Mouse (Mus musculus) cortical plate, adult 2 months (tissue): ENCODE measurements at regions not wholly inside any gene's neighbourhood (a gene's known extent, or its start where the extent isn't known, plus 50 kb on each side); places are given as distances from the start of the nearest gene placed in this dataset.

Experiments used
- CTCF ChIP-seq: fragments of 200-500 bp; IDR thresholded peaks from 2 replicates; pipeline ENCODE4 v1.5.1; 2011; ENCODE audit warnings: mild to moderate bottlenecking, control low read depth, low read length; ENCODE audit not compliant: insufficient read depth; ENCODE audit errors: extremely low read depth
- POLR2A ChIP-seq: fragments of 200-500 bp; IDR thresholded peaks from 2 replicates; pipeline ENCODE4 v1.6.1; 2011; ENCODE audit warnings: mild to moderate bottlenecking, low read length, control low read depth; ENCODE audit not compliant: insufficient read depth; ENCODE audit errors: extremely low read depth

GRCm38 (mm10) chrX:11039278-11039677, 259.8 kb upstream of the H2al1a start:
- no peak for TF ChIP-seq CTCF
- TF ChIP-seq POLR2A: no peak
